Mouse (Mus musculus) ES-E14 (cell line): ENCODE results near the gene Cradd.

Experiments used
- HCFC1 ChIP-seq: IDR thresholded peaks from 2 replicates; pipeline ENCODE4 v1.6.1; 2012; ENCODE audit warnings: low read length, inconsistent platforms, borderline replicate concordance; ENCODE audit not compliant: insufficient read depth
- MAFK ChIP-seq: IDR thresholded peaks from 2 replicates; pipeline ENCODE4 v1.6.1; 2014; ENCODE audit warnings: mild to moderate bottlenecking, low read depth, low read length, inconsistent platforms; ENCODE audit not compliant: insufficient read depth
- ZNF384 ChIP-seq: IDR thresholded peaks from 2 replicates; pipeline ENCODE4 v1.6.1; 2012; ENCODE audit warnings: low read depth, low read length, inconsistent platforms

DNA sequence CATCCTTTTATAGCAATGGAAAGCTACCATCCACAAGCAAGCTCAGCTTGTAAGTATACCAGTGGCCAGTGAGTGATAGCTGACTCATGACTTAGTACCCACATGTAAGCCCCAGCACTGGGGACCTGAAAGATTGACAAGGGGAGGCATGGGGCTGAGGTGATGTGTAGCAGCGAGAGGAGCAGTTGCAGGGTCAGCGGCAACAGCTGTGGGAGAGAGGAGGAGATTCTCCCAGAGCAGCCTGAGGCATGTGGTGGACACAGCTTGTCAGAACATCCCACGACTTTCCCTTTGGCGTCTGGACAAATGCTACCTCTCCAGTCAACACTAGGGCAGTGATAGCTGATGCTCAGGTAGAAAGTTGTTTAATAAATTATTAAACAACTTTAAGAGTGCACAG, 190.9 kb downstream of the Cradd start:
- TF ChIP-seq MAFK (no peak), HCFC1 (no peak), ZNF384 (no peak)
